Mouse (Mus musculus) common myeloid progenitor, adult 5-6 weeks (primary cell): ENCODE data around the gene Map7. TPM values are rescaled to one million over a fixed set of nuclear protein-coding genes. Genes with fewer than 3 reads are reported as not detected.

Experiments
- ATAC-seq: replicated peaks from 2 replicates; pipeline ENCODE4 v1.8.0; 2016; ENCODE audit warnings: low read depth, mild to moderate bottlenecking, moderate TSS enrichment, inconsistent platforms; ENCODE audit not compliant: poor library complexity, severe bottlenecking
- total RNA-seq: library from RNA; stranded (forward); fragments of 200-1000, 187-1606 nt; gene quantifications from 2 replicates; pipeline ENCODE4 v1.2.3, GENCODE M21; 2017

Map7 gene
- total RNA-seq, 1 experiment from 2014 or later: 47.9 TPM

GRCm38 (mm10) chr10:20149835-20150355, 1.6 kb downstream of the Map7 start:
- 0 out of 2 replicates have a peak, but pooled peaks have one; percentile 15 for ATAC-seq

GRCm38 (mm10) chr10:20152131-20152530, 3.9 kb downstream of the Map7 start:
- ATAC-seq: no peak

GRCm38 (mm10) chr10:20153507-20153906, 5.2 kb downstream of the Map7 start:
- ATAC-seq: no peak; the same call in 1 of the 2 replicates

- peak; percentile 84 for ATAC-seq
Measured at GRCm38 (mm10) chr10:20155401-20155800, 7.1 kb downstream of the Map7 start.

GRCm38 (mm10) chr10:20157021-20157726, 8.9 kb downstream of the Map7 start:
- no peak for ATAC-seq

GRCm38 (mm10) chr10:20158756-20159155, 10.5 kb downstream of the Map7 start:
- no peak for ATAC-seq

GRCm38 (mm10) chr10:20159308-20159707, 11.0 kb downstream of the Map7 start:
- ATAC-seq: no peak

- ATAC-seq: peak; percentile 58; the same call in 1 of the 2 replicates
Measured at GRCm38 (mm10) chr10:20160914-20161313, 12.6 kb downstream of the Map7 start.

GRCm38 (mm10) chr10:20164810-20165209, 16.5 kb downstream of the Map7 start:
- no peak for ATAC-seq

GRCm38 (mm10) chr10:20166797-20167196, 18.5 kb downstream of the Map7 start:
- peak; percentile 73 for ATAC-seq

- peak; percentile 23 for ATAC-seq
Measured at GRCm38 (mm10) chr10:20167467-20167866, 19.2 kb downstream of the Map7 start.

GRCm38 (mm10) chr10:20169182-20169674, 21.0 kb downstream of the Map7 start:
- ATAC-seq: no peak

GRCm38 (mm10) chr10:20169927-20170604, 21.8 kb downstream of the Map7 start:
- no peak; the same call in 1 of the 2 replicates for ATAC-seq

GRCm38 (mm10) chr10:20170605-20171088, 22.4 kb downstream of the Map7 start:
- peak; percentile 77; the same call in 1 of the 2 replicates for ATAC-seq

- no peak for ATAC-seq
Measured at GRCm38 (mm10) chr10:20171209-20171608, 22.9 kb downstream of the Map7 start.

- ATAC-seq: no peak
Measured at GRCm38 (mm10) chr10:20171756-20172155, 23.5 kb downstream of the Map7 start.

- ATAC-seq: no peak
Measured at GRCm38 (mm10) chr10:20173733-20174132, 25.5 kb downstream of the Map7 start.

- 0 out of 2 replicates have a peak, but pooled peaks have one; percentile 7 for ATAC-seq
Measured at GRCm38 (mm10) chr10:20176054-20176453, 27.8 kb downstream of the Map7 start.

GRCm38 (mm10) chr10:20178807-20179605, 30.7 kb downstream of the Map7 start:
- no peak for ATAC-seq

- ATAC-seq: peak; percentile 92
Measured at GRCm38 (mm10) chr10:20181198-20181597, 32.9 kb downstream of the Map7 start.
